Mouse (Mus musculus) urinary bladder, postnatal 14 days (tissue): ENCODE results near the gene Armc8.

Source experiments
- DNase-seq: peaks from one replicate; pipeline ENCODE4 v3.0.0; 2021; ENCODE audit warnings: low spot score

Gene Armc8

GRCm38 (mm10) chr9:99446259-99446658, 122.4 kb downstream of the Armc8 start:
- DNase-seq = no peak

GRCm38 (mm10) chr9:99444590-99445178, 124.0 kb downstream of the Armc8 start:
- peak; percentile 35 for DNase-seq

GRCm38 (mm10) chr9:99441647-99442433, 126.9 kb downstream of the Armc8 start:
- DNase-seq = no peak

- no peak for DNase-seq
Observed at GRCm38 (mm10) chr9:99440941-99441340, 127.8 kb downstream of the Armc8 start.

- DNase-seq = no peak
Observed at GRCm38 (mm10) chr9:99439064-99439463, 129.6 kb downstream of the Armc8 start.

GRCm38 (mm10) chr9:99437781-99438565, 130.7 kb downstream of the Armc8 start:
- DNase-seq = no peak

GRCm38 (mm10) chr9:99437031-99437764, 131.5 kb downstream of the Armc8 start, which contains the start of gene Mras:
TSS of gene Mras (minus strand) at chr9:99437381.
- DNase-seq = no peak

- DNase-seq = peak; percentile 82
Observed at GRCm38 (mm10) chr9:99436182-99437030, 132.3 kb downstream of the Armc8 start.

GRCm38 (mm10) chr9:99435619-99436181, 133.0 kb downstream of the Armc8 start:
- peak; percentile 36 for DNase-seq

- DNase-seq = no peak
Observed at GRCm38 (mm10) chr9:99434892-99435618, 133.6 kb downstream of the Armc8 start.

GRCm38 (mm10) chr9:99432478-99432877, 136.2 kb downstream of the Armc8 start:
- DNase-seq = peak; percentile 48

- peak; percentile 25 for DNase-seq
Observed at GRCm38 (mm10) chr9:99431963-99432362, 136.7 kb downstream of the Armc8 start.

GRCm38 (mm10) chr9:99431346-99431745, 137.4 kb downstream of the Armc8 start:
- no peak for DNase-seq

- no peak for DNase-seq
Observed at GRCm38 (mm10) chr9:99430806-99431205, 137.9 kb downstream of the Armc8 start.

- no peak for DNase-seq
Observed at GRCm38 (mm10) chr9:99429845-99430244, 138.9 kb downstream of the Armc8 start.

GRCm38 (mm10) chr9:99428601-99429331, 139.9 kb downstream of the Armc8 start:
- DNase-seq = no peak
